Mouse (Mus musculus) embryonic facial prominence, embryonic 14.5 days (tissue): ENCODE results near the gene Tnfaip3. TPM values are rescaled to one million over a fixed set of nuclear protein-coding genes. Genes with fewer than 3 reads are reported as not detected.

Experiments
- ATAC-seq: fragments of 200-750 bp; cut with Nextera tagmentation; 2 replicates; pipeline ENCODE4 v1.8.0; 2017; ENCODE audit warnings: low read depth, moderate number of reproducible peaks, moderate TSS enrichment
- DNase-seq: peaks from one replicate; pipeline ENCODE4 v3.0.0-alpha.2; 2015; ENCODE audit warnings: low spot score
- H3K27ac ChIP-seq: fragments of 300-500 bp; sonication (generic); replicated peaks from 2 replicates; pipeline ENCODE4 v1.5.1; 2014; ENCODE audit warnings: low read depth, mild to moderate bottlenecking, low read length, moderate library complexity
- H3K27me3 ChIP-seq: fragments of 300-500 bp; sonication (generic); replicated peaks from 2 replicates; pipeline ENCODE4 v1.6.1; 2014; ENCODE audit warnings: low read length; ENCODE audit not compliant: control insufficient read depth, insufficient read depth
- H3K36me3 ChIP-seq: fragments of 300-500 bp; sonication (generic); 2 replicates; pipeline ENCODE4 v1.6.1; 2014; ENCODE audit warnings: low read length, mixed read lengths; ENCODE audit not compliant: control insufficient read depth, insufficient read depth
- H3K4me1 ChIP-seq: fragments of 300-500 bp; sonication (generic); 2 replicates; pipeline ENCODE4 v1.6.1; 2014; ENCODE audit warnings: antibody characterized with exemption, low read length; ENCODE audit not compliant: control insufficient read depth, insufficient read depth
- H3K4me2 ChIP-seq: fragments of 300-500 bp; sonication (generic); 2 replicates; pipeline ENCODE4 v1.6.1; 2014; ENCODE audit warnings: low read depth, mild to moderate bottlenecking, low read length, moderate library complexity, mixed read lengths
- H3K4me3 ChIP-seq: fragments of 300-500 bp; sonication (generic); 2 replicates; pipeline ENCODE4 v1.5.1; 2014; ENCODE audit warnings: low read depth, mild to moderate bottlenecking, low read length
- H3K9ac ChIP-seq: fragments of 300-500 bp; sonication (generic); 2 replicates; pipeline ENCODE4 v1.6.1; 2014; ENCODE audit warnings: low read depth, mild to moderate bottlenecking, low read length, moderate library complexity, mixed read lengths
- H3K9me3 ChIP-seq: fragments of 300-500 bp; sonication (generic); 2 replicates; pipeline ENCODE4 v1.6.1; 2016; ENCODE audit warnings: low read length; ENCODE audit not compliant: control insufficient read depth
- WGBS: fragments of 180-500 bp; shearing (Covaris S2); extraction: QIAGEN DNeasy Blood & Tissue Kit; methylation state at CpG from one replicate; pipeline ENCODE4 v1.1.7; 2014; 5-methylcytosine and 5-hydroxymethylcytosine counted together
- polyA plus RNA-seq: library from polyadenylated mRNA; unstranded; fragments of >200 nt; fragmentation: Nextera tagmentation; extraction: Ambion mirVana; gene quantifications from 2 replicates; pipeline ENCODE4 v1.2.1, GENCODE M21; 2014

Gene Tnfaip3
- polyA plus RNA-seq, 1 experiment from 2014 or later = 4.7 TPM

DNA sequence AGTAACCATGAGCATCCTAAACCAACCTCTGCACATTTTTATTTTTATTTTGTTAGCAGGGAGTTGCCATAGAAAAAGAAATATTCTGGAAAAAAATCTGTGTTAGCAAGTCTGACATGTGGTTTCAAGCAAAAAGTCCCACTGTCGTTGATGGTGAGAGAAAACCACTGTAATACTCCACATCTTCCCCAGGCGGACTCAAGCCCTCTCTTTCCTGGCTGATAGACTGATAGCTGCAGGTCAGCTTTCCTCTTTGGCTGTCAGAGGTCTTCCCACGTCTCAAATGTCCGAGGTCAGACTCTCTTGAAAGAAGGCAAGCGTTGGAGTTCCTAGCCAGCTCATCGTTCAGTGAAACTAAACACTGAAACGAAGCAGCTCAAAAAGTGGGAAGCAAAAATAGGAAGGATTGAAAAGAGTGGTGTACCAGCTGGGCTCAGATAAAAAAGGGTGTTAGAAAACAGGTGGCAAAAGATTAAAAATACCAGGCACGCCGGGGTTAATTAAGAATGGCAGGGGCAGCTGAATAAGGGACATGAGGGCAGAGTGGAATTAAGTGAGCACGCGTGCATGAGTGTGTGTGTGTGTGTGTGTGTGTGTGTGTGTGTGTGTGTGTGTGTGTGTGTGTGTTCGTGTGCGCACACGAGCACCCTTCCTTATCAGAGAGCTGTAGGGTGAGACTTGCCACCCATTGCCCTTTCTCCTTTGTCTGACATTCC lies 55.5 kb downstream of the Tnfaip3 start:
- Histone ChIP-seq H3K27me3 (no peaks in the 10 kb centered on the region), H3K27ac (no peak overlapping the region), H3K36me3 (no peaks in the 10 kb centered on the region), H3K9ac (no peak overlapping the region), H3K4me1 (no peaks in the 10 kb centered on the region), H3K4me2 (no peak overlapping the region), H3K4me3 (no peak overlapping the region), H3K9me3 (no peaks in the 10 kb centered on the region)
- 45% methylated on average over 13 of the region's 14 CpGs for WGBS
- DNase-seq (peak; percentile 50), ATAC-seq (no peak)

DNA sequence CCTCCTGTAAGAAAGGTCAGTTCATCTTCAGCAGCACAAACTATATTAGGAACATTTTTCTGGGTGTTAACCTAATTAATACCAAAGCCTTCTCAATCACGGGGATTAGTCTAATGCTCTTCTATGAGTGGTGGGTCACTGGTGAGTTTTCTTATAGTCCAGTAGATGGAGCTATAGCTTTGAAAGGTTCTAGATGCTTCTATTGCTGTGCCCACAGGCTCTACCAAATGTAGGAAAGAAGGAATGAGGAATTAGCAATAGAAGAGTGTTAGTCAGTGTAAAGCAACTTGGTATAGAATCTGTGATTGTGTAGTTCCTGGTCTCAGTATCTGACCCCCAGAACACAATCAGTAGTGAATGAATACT lies 61.8 kb downstream of the Tnfaip3 start:
- Histone ChIP-seq H3K9me3 (no peaks in the 10 kb centered on the region), H3K9ac (no peak overlapping the region), H3K36me3 (no peaks in the 10 kb centered on the region), H3K4me3 (no peak overlapping the region), H3K4me2 (no peak overlapping the region), H3K4me1 (no peaks in the 10 kb centered on the region), H3K27me3 (no peaks in the 10 kb centered on the region), H3K27ac (no peak overlapping the region)
- WGBS = 3% methylated on average over 1 of the region's 1 CpGs
- DNase-seq (peak; percentile 35), ATAC-seq (no peak)

DNA sequence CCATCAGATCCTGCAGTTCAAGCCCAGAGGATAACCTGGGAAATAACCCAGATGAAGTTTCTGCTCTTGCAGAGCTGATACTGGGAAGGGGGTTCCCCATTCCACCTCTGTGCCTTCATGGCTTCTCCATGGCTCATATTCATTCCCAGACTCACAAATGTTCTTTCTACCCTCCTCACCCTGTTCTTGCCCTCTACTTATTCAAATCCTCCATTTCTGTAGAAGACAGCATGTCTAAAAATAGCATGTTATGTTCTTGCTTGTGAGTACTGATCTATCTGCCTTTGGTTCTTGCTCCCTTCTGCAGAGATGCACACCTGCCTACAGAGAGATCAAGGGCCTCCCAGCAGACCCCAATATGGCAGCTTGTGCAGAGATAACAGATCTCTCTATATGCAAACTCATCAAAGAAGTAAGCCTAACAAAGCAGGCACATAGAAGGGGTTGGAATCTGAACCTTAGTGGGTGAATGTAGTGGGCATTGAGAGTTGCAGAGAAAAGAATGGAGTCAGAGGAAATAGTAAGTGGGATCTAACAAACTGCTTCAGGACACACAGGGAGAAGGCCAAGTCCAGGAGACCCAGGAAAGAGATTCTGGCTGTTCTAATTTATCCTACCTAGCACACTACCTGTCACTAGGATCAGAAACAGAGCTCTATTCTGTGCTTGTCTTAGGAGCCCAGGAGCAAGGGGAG lies 62.3 kb downstream of the Tnfaip3 start:
- no peak for ATAC-seq
- Histone ChIP-seq H3K27ac (no peak overlapping the region), H3K4me3 (no peak overlapping the region), H3K36me3 (no peaks in the 10 kb centered on the region), H3K4me2 (no peak overlapping the region), H3K4me1 (no peaks in the 10 kb centered on the region), H3K9me3 (no peaks in the 10 kb centered on the region), H3K27me3 (no peaks in the 10 kb centered on the region), H3K9ac (no peak overlapping the region)
- DNase-seq = no peak

Other genes with a start within 250 kb of the Tnfaip3 start
- gene Gm4922, start 228.9 kb downstream of the Tnfaip3 start, polyA plus RNA-seq = 0.17 TPM in 1 of 2 replicates, not detected in the other
- 237 and 260 TPM in 2 replicates for gene Perp, start 170.6 kb downstream of the Tnfaip3 start, polyA plus RNA-seq